Mouse (Mus musculus) MEL (cell line): ENCODE results near the gene Omp. TPM values are rescaled to one million over a fixed set of nuclear protein-coding genes. Genes with fewer than 3 reads are reported as not detected.

Experiments used
- DNase-seq: peaks from one replicate; pipeline ENCODE4 v3.0.0; 2011; ENCODE audit warnings: low read depth, low spot score
- H3K27ac ChIP-seq: 2 replicates; pipeline ENCODE4 v1.5.1; 2012; ENCODE audit warnings: low read depth, mild to moderate bottlenecking, control low read depth, low read length, moderate library complexity; ENCODE audit not compliant: control insufficient read depth
- H3K27me3 ChIP-seq, 2 experiments: fragments of 150-350 bp in 1 of 2; sonication (generic) in 1 of 2; 2 replicates each; pipeline ENCODE4 v1.6.1; 2012; ENCODE audit warnings: low read length in 2 of 2, mild to moderate bottlenecking in 2 of 2, improper control_type of control experiment in 1 of 2, moderate library complexity in 1 of 2; ENCODE audit not compliant: insufficient read depth in 2 of 2, control insufficient read depth in 1 of 2
- H3K36me3 ChIP-seq, 2 experiments: 2 replicates each; pipeline ENCODE4 v1.6.1; 2012 to 2014; ENCODE audit warnings: low read length in 2 of 2, improper control_type of control experiment in 1 of 2, inconsistent platforms in 1 of 2, mild to moderate bottlenecking in 1 of 2; ENCODE audit not compliant: insufficient read depth in 2 of 2, control insufficient read depth in 1 of 2
- H3K4me1 ChIP-seq, 2 experiments: fragments of 150-350 bp in 1 of 2; sonication (generic) in 1 of 2; 2 replicates each; pipeline ENCODE4 v1.6.1; 2012; ENCODE audit warnings: low read length in 2 of 2, improper control_type of control experiment in 1 of 2, mild to moderate bottlenecking in 1 of 2; ENCODE audit not compliant: insufficient read depth in 2 of 2, control insufficient read depth in 1 of 2
- H3K4me3 ChIP-seq, 2 experiments: fragments of 150-350 bp in 1 of 2; sonication (generic) in 1 of 2; 2 replicates each; pipeline ENCODE4 v1.5.1; 2012; ENCODE audit warnings: low read depth in 2 of 2, low read length in 2 of 2, mild to moderate bottlenecking in 2 of 2, moderate library complexity in 2 of 2, control low read depth in 1 of 2, improper control_type of control experiment in 1 of 2; ENCODE audit not compliant: control insufficient read depth in 1 of 2, insufficient read depth in 1 of 2
- H3K79me2 ChIP-seq: 2 replicates; pipeline ENCODE4 v1.6.1; 2012; ENCODE audit warnings: mild to moderate bottlenecking, low read length, moderate library complexity; ENCODE audit not compliant: control insufficient read depth, poor library complexity, insufficient read depth
- H3K9ac ChIP-seq: 2 replicates; pipeline ENCODE4 v1.6.1; 2012; ENCODE audit warnings: low read depth, mild to moderate bottlenecking, control low read depth, low read length, moderate library complexity; ENCODE audit not compliant: control insufficient read depth, poor library complexity, severe bottlenecking
- H3K9me3 ChIP-seq: fragments of 150-350 bp; sonication (generic); replicated peaks from 2 replicates; pipeline ENCODE4 v1.6.1; 2012; ENCODE audit warnings: mild to moderate bottlenecking, low read length, improper control_type of control experiment, moderate library complexity; ENCODE audit not compliant: insufficient read depth
- BHLHE40 ChIP-seq: IDR thresholded peaks from 2 replicates; pipeline ENCODE4 v1.6.1; 2012; ENCODE audit warnings: low read depth, mild to moderate bottlenecking, inconsistent platforms, low read length, improper control_type of control experiment, borderline replicate concordance
- CHD1 ChIP-seq: IDR thresholded peaks from 2 replicates; pipeline ENCODE4 v1.6.1; 2012; ENCODE audit warnings: low read depth, mild to moderate bottlenecking, inconsistent platforms, low read length, improper control_type of control experiment
- CHD2 ChIP-seq: IDR thresholded peaks from 2 replicates; pipeline ENCODE4 v1.6.1; 2011; ENCODE audit warnings: low read length, improper control_type of control experiment
- ELF1 ChIP-seq: IDR thresholded peaks from 2 replicates; pipeline ENCODE4 v1.6.1; 2014; ENCODE audit warnings: low read depth, mild to moderate bottlenecking, inconsistent platforms, low read length, improper control_type of control experiment, moderate library complexity
- ETS1 ChIP-seq: IDR thresholded peaks from 2 replicates; pipeline ENCODE4 v1.6.1; 2012; ENCODE audit warnings: low read depth, mild to moderate bottlenecking, inconsistent platforms, low read length, improper control_type of control experiment, moderate library complexity
- GATA1 ChIP-seq: IDR thresholded peaks from 2 replicates; pipeline ENCODE4 v1.6.1; 2011; ENCODE audit warnings: low read depth, low read length, improper control_type of control experiment
- HCFC1 ChIP-seq: IDR thresholded peaks from 2 replicates; pipeline ENCODE4 v1.6.1; 2012; ENCODE audit warnings: low read depth, mild to moderate bottlenecking, inconsistent platforms, low read length, improper control_type of control experiment, moderate library complexity
- JUND ChIP-seq: IDR thresholded peaks from 2 replicates; pipeline ENCODE4 v1.6.1; 2011; ENCODE audit warnings: low read depth, mild to moderate bottlenecking, improper control_type of control experiment, low read length
- MAFK ChIP-seq: IDR thresholded peaks from 2 replicates; pipeline ENCODE4 v1.6.1; 2011; ENCODE audit warnings: low read depth, mild to moderate bottlenecking, low read length, improper control_type of control experiment, borderline replicate concordance
- MAX ChIP-seq: IDR thresholded peaks from 2 replicates; pipeline ENCODE4 v1.6.1; 2011; ENCODE audit warnings: low read length, improper control_type of control experiment
- MYC ChIP-seq: IDR thresholded peaks from 2 replicates; pipeline ENCODE4 v1.6.1; 2011; ENCODE audit warnings: low read depth, mild to moderate bottlenecking, low read length, improper control_type of control experiment, moderate library complexity
- NRF1 ChIP-seq: IDR thresholded peaks from 2 replicates; pipeline ENCODE4 v1.6.1; 2014; ENCODE audit warnings: low read depth, mild to moderate bottlenecking, inconsistent platforms, low read length, improper control_type of control experiment, moderate library complexity; ENCODE audit not compliant: poor library complexity, insufficient read depth, severe bottlenecking
- POLR2A ChIP-seq, 2 experiments: IDR thresholded peaks; 2 replicates each; pipeline ENCODE4 v1.6.1; 2011 to 2012; ENCODE audit warnings: low read length in 2 of 2, mild to moderate bottlenecking in 2 of 2, control low read depth in 1 of 2, improper control_type of control experiment in 1 of 2, low read depth in 1 of 2, moderate library complexity in 1 of 2; ENCODE audit not compliant: control insufficient read depth in 1 of 2, insufficient read depth in 1 of 2, poor library complexity in 1 of 2
- RCOR1 ChIP-seq: IDR thresholded peaks from 2 replicates; pipeline ENCODE4 v1.6.1; 2012; ENCODE audit warnings: low read depth, mild to moderate bottlenecking, inconsistent platforms, low read length, improper control_type of control experiment
- TCF12 ChIP-seq: IDR thresholded peaks from 2 replicates; pipeline ENCODE4 v1.6.1; 2014; ENCODE audit warnings: low read depth, mild to moderate bottlenecking, inconsistent platforms, low read length, improper control_type of control experiment, moderate library complexity
- UBTF ChIP-seq: IDR thresholded peaks from 2 replicates; pipeline ENCODE4 v1.6.1; 2012; ENCODE audit warnings: low read depth, mild to moderate bottlenecking, inconsistent platforms, low read length, improper control_type of control experiment, moderate library complexity, borderline replicate concordance; ENCODE audit not compliant: insufficient read depth
- USF2 ChIP-seq, 2 experiments: IDR thresholded peaks; 2 replicates each; pipeline ENCODE4 v1.6.1; 2011 to 2012; ENCODE audit warnings: improper control_type of control experiment in 2 of 2, low read length in 2 of 2, borderline replicate concordance in 1 of 2, inconsistent platforms in 1 of 2, low read depth in 1 of 2, mild to moderate bottlenecking in 1 of 2; ENCODE audit not compliant: insufficient read depth in 1 of 2
- ZC3H11A ChIP-seq: IDR thresholded peaks from 2 replicates; pipeline ENCODE4 v1.6.1; 2012; ENCODE audit warnings: low read depth, mild to moderate bottlenecking, inconsistent platforms, low read length, improper control_type of control experiment
- ZKSCAN1 ChIP-seq: IDR thresholded peaks from 2 replicates; pipeline ENCODE4 v1.6.1; 2012; ENCODE audit warnings: low read depth, mild to moderate bottlenecking, inconsistent platforms, low read length, improper control_type of control experiment, moderate library complexity
- ZNF384 ChIP-seq: IDR thresholded peaks from 2 replicates; pipeline ENCODE4 v1.6.1; 2012; ENCODE audit warnings: low read depth, mild to moderate bottlenecking, inconsistent platforms, low read length, improper control_type of control experiment
- polyA plus RNA-seq, 2 experiments: library from polyadenylated mRNA; stranded (reverse) in 1 of 2; unstranded in 1 of 2; fragments of >175 nt in 1 of 2; fragments of >200 nt in 1 of 2; gene quantifications; 2 replicates each; pipeline versions ENCODE4 v1.2.1 to v1.2.4; 2012; ENCODE audit warnings: low replicate concordance in 2 of 2, low read depth in 1 of 2; ENCODE audit not compliant: insufficient read length in 2 of 2, insufficient read depth in 1 of 2, missing spikeins in 1 of 2
- total RNA-seq: library from RNA; depleted of rRNA; stranded (reverse); fragments of 300-350 nt; gene quantifications from 2 replicates; pipeline ENCODE4 v1.2.3, GENCODE M21; 2012; rRNA removed

Omp gene
- 0.08 TPM in 1 of 2 replicates, not detected in the other for total RNA-seq
- under 1 TPM in 1 of 2 experiments, not detected in 1; 0.07 TPM for polyA plus RNA-seq

DNA sequence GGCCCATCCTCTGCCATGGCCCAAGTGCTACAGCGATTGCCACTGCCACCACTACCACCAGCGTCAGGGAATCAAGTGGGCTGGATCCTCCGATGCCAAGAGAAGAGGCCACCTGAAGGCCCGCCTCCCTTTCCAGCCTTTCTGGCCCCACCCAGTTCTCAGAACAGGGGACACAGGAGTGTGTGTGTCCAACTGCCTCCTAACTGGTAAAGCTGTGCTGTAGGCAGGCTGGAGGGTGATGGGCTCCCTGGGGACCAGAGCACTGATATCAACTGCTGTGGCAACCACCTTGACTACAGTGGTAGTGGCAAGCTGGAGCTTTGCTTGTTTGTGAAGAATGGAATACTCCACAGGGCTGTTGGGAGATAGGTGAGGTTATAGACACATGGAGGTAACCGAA is at the start of gene Omp:
TSS of gene Omp (minus strand) at position 101 of the 400 bp plus-strand sequence.
- H3K9me3 ChIP-seq, result no peaks in the 10 kb centered on the region
- DNase-seq, result no peak
- no peak within 1 kb of the TSS for H3K9ac ChIP-seq
- H3K4me1 ChIP-seq, result no peaks in the 10 kb centered on the region
- H3K79me2 ChIP-seq, result no peaks in the 10 kb centered on the region
- no peaks in the 10 kb centered on the region for H3K27me3 ChIP-seq
- no peak within 1 kb of the TSS for H3K4me3 ChIP-seq
- no peak within 1 kb of the TSS for H3K27ac ChIP-seq
- no peak for TF ChIP-seq CHD1
- no peak for TF ChIP-seq JUND
- TF ChIP-seq HCFC1, result no peak
- no peak for TF ChIP-seq NRF1
- no peak for TF ChIP-seq ZNF384
- no peak for TF ChIP-seq POLR2A (IDR thresholded peaks at IDR 0.05; ENCODE audit: control insufficient read depth in 1 of 2, insufficient read depth in 1 of 2, low read depth in 1 of 2, low read length in 2 of 2, poor library complexity in 1 of 2)
- no peak for TF ChIP-seq CHD2
- TF ChIP-seq USF2 (IDR thresholded peaks at IDR 0.05; ENCODE audit: borderline replicate concordance in 1 of 2, insufficient read depth in 1 of 2, low read depth in 1 of 2, low read length in 2 of 2), result no peak
- no peak for TF ChIP-seq RCOR1
- TF ChIP-seq MYC, result no peak
- TF ChIP-seq ZC3H11A, result no peak
- TF ChIP-seq ETS1, result no peak
- TF ChIP-seq ZKSCAN1, result no peak
- TF ChIP-seq GATA1, result no peak
- TF ChIP-seq UBTF, result no peak
- TF ChIP-seq TCF12, result no peak
- no peak for TF ChIP-seq MAFK
- TF ChIP-seq MAX, result no peak
- no peak for TF ChIP-seq BHLHE40
- TF ChIP-seq ELF1, result no peak
- no peaks in the 10 kb centered on the region for H3K36me3 ChIP-seq
